Mouse (Mus musculus) MEL (cell line): ENCODE measurements at regions not wholly inside any gene's neighbourhood (a gene's known extent, or its start where the extent isn't known, plus 50 kb on each side); places are given as distances from the start of the nearest gene placed in this dataset.

Experiments
- DNase-seq: peaks from one replicate; pipeline ENCODE4 v3.0.0; 2011; ENCODE audit warnings: low read depth, low spot score
- H3K27ac ChIP-seq: 2 replicates; pipeline ENCODE4 v1.5.1; 2012; ENCODE audit warnings: low read depth, mild to moderate bottlenecking, control low read depth, low read length, moderate library complexity; ENCODE audit not compliant: control insufficient read depth
- H3K27me3 ChIP-seq, 2 experiments: fragments of 150-350 bp in 1 of 2; sonication (generic) in 1 of 2; 2 replicates each; pipeline ENCODE4 v1.6.1; 2012; ENCODE audit warnings: low read length in 2 of 2, mild to moderate bottlenecking in 2 of 2, improper control_type of control experiment in 1 of 2, moderate library complexity in 1 of 2; ENCODE audit not compliant: insufficient read depth in 2 of 2, control insufficient read depth in 1 of 2
- H3K36me3 ChIP-seq, 2 experiments: 2 replicates each; pipeline ENCODE4 v1.6.1; 2012 to 2014; ENCODE audit warnings: low read length in 2 of 2, improper control_type of control experiment in 1 of 2, inconsistent platforms in 1 of 2, mild to moderate bottlenecking in 1 of 2; ENCODE audit not compliant: insufficient read depth in 2 of 2, control insufficient read depth in 1 of 2
- H3K4me1 ChIP-seq, 2 experiments: fragments of 150-350 bp in 1 of 2; sonication (generic) in 1 of 2; 2 replicates each; pipeline ENCODE4 v1.6.1; 2012; ENCODE audit warnings: low read length in 2 of 2, improper control_type of control experiment in 1 of 2, mild to moderate bottlenecking in 1 of 2; ENCODE audit not compliant: insufficient read depth in 2 of 2, control insufficient read depth in 1 of 2
- H3K4me3 ChIP-seq, 2 experiments: fragments of 150-350 bp in 1 of 2; sonication (generic) in 1 of 2; 2 replicates each; pipeline ENCODE4 v1.5.1; 2012; ENCODE audit warnings: low read depth in 2 of 2, low read length in 2 of 2, mild to moderate bottlenecking in 2 of 2, moderate library complexity in 2 of 2, control low read depth in 1 of 2, improper control_type of control experiment in 1 of 2; ENCODE audit not compliant: control insufficient read depth in 1 of 2, insufficient read depth in 1 of 2
- H3K79me2 ChIP-seq: 2 replicates; pipeline ENCODE4 v1.6.1; 2012; ENCODE audit warnings: mild to moderate bottlenecking, low read length, moderate library complexity; ENCODE audit not compliant: control insufficient read depth, poor library complexity, insufficient read depth
- H3K9ac ChIP-seq: 2 replicates; pipeline ENCODE4 v1.6.1; 2012; ENCODE audit warnings: low read depth, mild to moderate bottlenecking, control low read depth, low read length, moderate library complexity; ENCODE audit not compliant: control insufficient read depth, poor library complexity, severe bottlenecking
- H3K9me3 ChIP-seq: fragments of 150-350 bp; sonication (generic); replicated peaks from 2 replicates; pipeline ENCODE4 v1.6.1; 2012; ENCODE audit warnings: mild to moderate bottlenecking, low read length, improper control_type of control experiment, moderate library complexity; ENCODE audit not compliant: insufficient read depth
- BHLHE40 ChIP-seq: IDR thresholded peaks from 2 replicates; pipeline ENCODE4 v1.6.1; 2012; ENCODE audit warnings: low read depth, mild to moderate bottlenecking, inconsistent platforms, low read length, improper control_type of control experiment, borderline replicate concordance
- CHD1 ChIP-seq: IDR thresholded peaks from 2 replicates; pipeline ENCODE4 v1.6.1; 2012; ENCODE audit warnings: low read depth, mild to moderate bottlenecking, inconsistent platforms, low read length, improper control_type of control experiment
- CHD2 ChIP-seq: IDR thresholded peaks from 2 replicates; pipeline ENCODE4 v1.6.1; 2011; ENCODE audit warnings: low read length, improper control_type of control experiment
- CTCF ChIP-seq, 3 experiments: IDR thresholded peaks in 2 of 3; conservative IDR thresholded peaks in 1 of 3; 2 replicates each; pipeline ENCODE4 v1.5.1; 2011 to 2012; ENCODE audit warnings: low read length in 3 of 3, low read depth in 2 of 3, mild to moderate bottlenecking in 2 of 3, improper control_type of control experiment in 1 of 3, inconsistent platforms in 1 of 3, mixed read lengths in 1 of 3, moderate library complexity in 1 of 3; ENCODE audit not compliant: control insufficient read depth in 1 of 3, insufficient read depth in 1 of 3, poor library complexity in 1 of 3, severe bottlenecking in 1 of 3
- E2F4 ChIP-seq: IDR thresholded peaks from 2 replicates; pipeline ENCODE4 v1.6.1; 2011; ENCODE audit warnings: low read depth, low read length, improper control_type of control experiment, borderline replicate concordance
- EP300 ChIP-seq, 2 experiments: IDR thresholded peaks; 2 replicates each; pipeline ENCODE4 v1.6.1; 2011; ENCODE audit warnings: improper control_type of control experiment in 2 of 2, low read length in 2 of 2, low read depth in 1 of 2, mild to moderate bottlenecking in 1 of 2
- ETS1 ChIP-seq: IDR thresholded peaks from 2 replicates; pipeline ENCODE4 v1.6.1; 2012; ENCODE audit warnings: low read depth, mild to moderate bottlenecking, inconsistent platforms, low read length, improper control_type of control experiment, moderate library complexity
- GABPA ChIP-seq: IDR thresholded peaks from 2 replicates; pipeline ENCODE4 v1.6.1; 2012; ENCODE audit warnings: low read depth, mild to moderate bottlenecking, inconsistent platforms, low read length, improper control_type of control experiment, moderate library complexity
- GATA1 ChIP-seq: IDR thresholded peaks from 2 replicates; pipeline ENCODE4 v1.6.1; 2011; ENCODE audit warnings: low read depth, low read length, improper control_type of control experiment
- MYB ChIP-seq: IDR thresholded peaks from 2 replicates; pipeline ENCODE4 v1.6.1; 2011; ENCODE audit warnings: mild to moderate bottlenecking, low read depth, low read length, improper control_type of control experiment
- POLR2AphosphoS2 ChIP-seq: IDR thresholded peaks from 2 replicates; pipeline ENCODE4 v1.6.1; 2011; ENCODE audit warnings: low read length, improper control_type of control experiment
- POLR2AphosphoS5 ChIP-seq: IDR thresholded peaks from 2 replicates; pipeline ENCODE4 v1.6.1; 2012; ENCODE audit warnings: low read depth, borderline replicate concordance, mild to moderate bottlenecking, inconsistent platforms, low read length, moderate library complexity, mixed read lengths
- RAD21 ChIP-seq: IDR thresholded peaks from 2 replicates; pipeline ENCODE4 v1.6.1; 2011; ENCODE audit warnings: mild to moderate bottlenecking, low read depth, low read length, improper control_type of control experiment
- SIN3A ChIP-seq: IDR thresholded peaks from 2 replicates; pipeline ENCODE4 v1.6.1; 2012; ENCODE audit warnings: low read length, improper control_type of control experiment, inconsistent platforms
- SMC3 ChIP-seq: IDR thresholded peaks from 2 replicates; pipeline ENCODE4 v1.6.1; 2011; ENCODE audit warnings: low read depth, low read length, improper control_type of control experiment
- TAL1 ChIP-seq: IDR thresholded peaks from 2 replicates; pipeline ENCODE4 v1.6.1; 2012; ENCODE audit warnings: mild to moderate bottlenecking, inconsistent platforms, low read length, moderate library complexity, mixed read lengths
- TBP ChIP-seq: IDR thresholded peaks from 2 replicates; pipeline ENCODE4 v1.8.0; 2011; ENCODE audit warnings: low read depth, low read length, improper control_type of control experiment
- USF2 ChIP-seq, 2 experiments: IDR thresholded peaks; 2 replicates each; pipeline ENCODE4 v1.6.1; 2011 to 2012; ENCODE audit warnings: improper control_type of control experiment in 2 of 2, low read length in 2 of 2, borderline replicate concordance in 1 of 2, inconsistent platforms in 1 of 2, low read depth in 1 of 2, mild to moderate bottlenecking in 1 of 2; ENCODE audit not compliant: insufficient read depth in 1 of 2
- ZC3H11A ChIP-seq: IDR thresholded peaks from 2 replicates; pipeline ENCODE4 v1.6.1; 2012; ENCODE audit warnings: low read depth, mild to moderate bottlenecking, inconsistent platforms, low read length, improper control_type of control experiment
- ZKSCAN1 ChIP-seq: IDR thresholded peaks from 2 replicates; pipeline ENCODE4 v1.6.1; 2012; ENCODE audit warnings: low read depth, mild to moderate bottlenecking, inconsistent platforms, low read length, improper control_type of control experiment, moderate library complexity
- ZNF384 ChIP-seq: IDR thresholded peaks from 2 replicates; pipeline ENCODE4 v1.6.1; 2012; ENCODE audit warnings: low read depth, mild to moderate bottlenecking, inconsistent platforms, low read length, improper control_type of control experiment

GRCm38 (mm10) chr13:99094221-99094620, 90.4 kb upstream of the Zfp366 start:
- H3K9ac ChIP-seq = no peak overlapping the region
- DNase-seq = no peak

GRCm38 (mm10) chr13:99093269-99093668, 91.4 kb upstream of the Zfp366 start:
- no peaks in the 10 kb centered on the region for H3K79me2 ChIP-seq
- H3K9me3 ChIP-seq = no peaks in the 10 kb centered on the region
- no peak overlapping the region for H3K4me3 ChIP-seq
- no peak overlapping the region for H3K9ac ChIP-seq
- no peaks in the 10 kb centered on the region for H3K4me1 ChIP-seq
- DNase-seq = peak; percentile 15
- H3K36me3 ChIP-seq = no peaks in the 10 kb centered on the region
- no peaks in the 10 kb centered on the region for H3K27me3 ChIP-seq
- TF ChIP-seq POLR2AphosphoS5 = no peak
- TF ChIP-seq BHLHE40 = no peak
- TF ChIP-seq ZKSCAN1 = no peak
- TF ChIP-seq RAD21 = peak; percentile 21
- no peak for TF ChIP-seq GABPA
- peak in 2 of 3 experiments; percentile 30 to 41; a peak in 5 of 6 replicates for TF ChIP-seq CTCF (IDR thresholded peaks at IDR 0.05 in 2 of 3, conservative IDR thresholded peaks at IDR 0.05 in 1 of 3; ENCODE audit: control insufficient read depth in 1 of 3, insufficient read depth in 1 of 3, low read depth in 2 of 3, low read length in 3 of 3, poor library complexity in 1 of 3, severe bottlenecking in 1 of 3)
- TF ChIP-seq ZC3H11A = no peak
- no peak for TF ChIP-seq TBP
- no peak for TF ChIP-seq ETS1
- peak; percentile 32; the same call in 1 of the 2 replicates for TF ChIP-seq SMC3
- TF ChIP-seq EP300 (IDR thresholded peaks at IDR 0.05; ENCODE audit: low read depth in 1 of 2, low read length in 2 of 2) = no peak
- H3K27ac ChIP-seq = no peak overlapping the region

More at GRCm38 (mm10) chr13:99094221-99094620, 90.4 kb upstream of the Zfp366 start:
- H3K79me2 ChIP-seq = no peaks in the 10 kb centered on the region
- H3K27ac ChIP-seq = no peak overlapping the region
- H3K4me3 ChIP-seq = no peak overlapping the region
- no peaks in the 10 kb centered on the region for H3K27me3 ChIP-seq
- no peaks in the 10 kb centered on the region for H3K36me3 ChIP-seq
- H3K4me1 ChIP-seq = no peaks in the 10 kb centered on the region
- H3K9me3 ChIP-seq = no peaks in the 10 kb centered on the region
- TF ChIP-seq E2F4 = no peak
- TF ChIP-seq CHD2 = no peak
- no peak for TF ChIP-seq ZC3H11A
- TF ChIP-seq TBP = no peak
- TF ChIP-seq POLR2AphosphoS2 = no peak
- TF ChIP-seq TAL1 = no peak
- TF ChIP-seq EP300 (IDR thresholded peaks at IDR 0.05; ENCODE audit: low read depth in 1 of 2, low read length in 2 of 2) = no peak
- no peak for TF ChIP-seq MYB
- TF ChIP-seq USF2 (IDR thresholded peaks at IDR 0.05; ENCODE audit: borderline replicate concordance in 1 of 2, insufficient read depth in 1 of 2, low read depth in 1 of 2, low read length in 2 of 2) = no peak
- no peak for TF ChIP-seq GATA1
- no peak for TF ChIP-seq CHD1
- no peak for TF ChIP-seq ETS1
- no peak for TF ChIP-seq BHLHE40
- TF ChIP-seq SIN3A = no peak
- TF ChIP-seq ZNF384 = no peak
